Comparison of ENCODE assay signal across 9 mouse cellular contexts in genomic region chr4:156076911-156077382, GRCm38 (mm10). TPM values are rescaled to one million over a fixed set of nuclear protein-coding genes. Genes with fewer than 3 reads are reported as not detected.
DNase-seq lines count a peak whose midpoint lies in the region; ATAC-seq and TF ChIP-seq lines count a peak whose summit lies in the region.
"Had no signal": no experiment of that assay in that cellular context is flagged by ENCODE, and none has a peak within 500 bp of the region (broad histone marks: within the 10 kb centered on the region; RNA-seq: fewer than 3 reads in every experiment).

No protein-coding gene starts in this region.

- H3K9me3 ChIP-seq in hindbrain, embryonic 12.5 days (replicated peaks): no peaks in the 10 kb centered on the region

- H3K4me1 ChIP-seq in hindbrain, embryonic 12.5 days: peaks cover 9% of the 10 kb centered on the region

- intact Hi-C loops in gastrocnemius, postnatal 36 days (cut with DNase I): no loop called here
- intact Hi-C loops in left cerebral cortex, adult 2 months (cut with DNase I): no loop called here

- no peak overlapping the region for H3K27ac ChIP-seq in hindbrain, embryonic 12.5 days
- H3K27ac ChIP-seq in left cerebral cortex, adult 2 months: no peak overlapping the region

- ATAC-seq in CD4-positive, CD25-positive, alpha-beta regulatory T cell, adult 4 months: peak; percentile 63
- ATAC-seq in hindbrain, embryonic 12.5 days (ENCODE audit: low FRiP score): no peak
- peak; percentile 58 for ATAC-seq in megakaryocyte-erythroid progenitor cell, adult 5-6 weeks (replicated peaks; ENCODE audit: low FRiP score, low TSS enrichment, poor library complexity, severe bottlenecking)

- H3K9ac ChIP-seq in hindbrain, embryonic 12.5 days: 0 out of 2 replicates have a peak overlapping the region, but pooled peaks have one; percentile 45

- DNase-seq in 416B (ENCODE audit: low read depth): peak; percentile 67
- no peak for DNase-seq in testis, postnatal 10 days (ENCODE audit: low spot score)
- DNase-seq in gastrocnemius, postnatal 36 days: no peak
- DNase-seq in left cerebral cortex, adult 2 months (ENCODE audit: extremely low spot score in 1 of 2, low spot score in 2 of 2): no peak
- no peak for DNase-seq in adrenal gland, postnatal 36 days

- H3K4me3 ChIP-seq in hindbrain, embryonic 12.5 days: 0 out of 2 replicates have a peak overlapping the region, but pooled peaks have one; percentile 33
- H3K4me3 ChIP-seq in left cerebral cortex, adult 2 months: no peak overlapping the region

- no peaks in the 10 kb centered on the region for H3K36me3 ChIP-seq in hindbrain, embryonic 12.5 days

- WGBS in hindbrain, embryonic 12.5 days: 10% methylated on average over 8 of the region's 8 CpGs

- peak overlapping the region; percentile 61; the same call in 1 of the 2 replicates for H3K4me2 ChIP-seq in hindbrain, embryonic 12.5 days (replicated peaks)

- TF ChIP-seq CTCF in left cerebral cortex, adult 2 months (IDR thresholded peaks at IDR 0.05): no peak

- peaks cover 34% of the 10 kb centered on the region for H3K27me3 ChIP-seq in hindbrain, embryonic 12.5 days

RNA-seq across cellular contexts. Expression of gene Ttll10, which starts 17.7 kb away (rescaled TPM):
- under 1 TPM; 0.35 to 0.81 TPM for polyA plus RNA-seq in CD4-positive, CD25-positive, alpha-beta regulatory T cell, adult 4 months (2017; shearing (Covaris generic))
- 0.14 and 0.32 TPM in 2 replicates for polyA plus RNA-seq in hindbrain, embryonic 12.5 days (2016; fragmentation: Nextera tagmentation; extraction: Ambion mirVana)
- total RNA-seq in megakaryocyte-erythroid progenitor cell, adult 5-6 weeks (2014; fragmentation: Nextera tagmentation): not detected in 2 replicates
- total RNA-seq in megakaryocyte-erythroid progenitor cell, adult 5-6 weeks (2017): not detected in 2 replicates
- total RNA-seq in gastrocnemius, postnatal 36 days (2021): not detected
- total RNA-seq in left cerebral cortex, adult 2 months (2021): under 1 TPM in 1 of 2 experiments, not detected in 1; 0.79 TPM
- total RNA-seq in adrenal gland, postnatal 36 days (2021): under 1 TPM in 1 of 2 experiments, not detected in 1; 0.16 TPM

RNA-seq across cellular contexts. Expression of gene 9430015G10Rik, which starts 32.8 kb away (rescaled TPM):
- polyA plus RNA-seq in CD4-positive, CD25-positive, alpha-beta regulatory T cell, adult 4 months (2017; shearing (Covaris generic)): 10 to 100 TPM; 17.4 to 29.4 TPM
- polyA plus RNA-seq in hindbrain, embryonic 12.5 days (2016; fragmentation: Nextera tagmentation; extraction: Ambion mirVana): 49.6 and 50.8 TPM in 2 replicates
- total RNA-seq in megakaryocyte-erythroid progenitor cell, adult 5-6 weeks (2014; fragmentation: Nextera tagmentation): 42.9 and 43.3 TPM in 2 replicates
- 33.9 and 38.2 TPM in 2 replicates for total RNA-seq in megakaryocyte-erythroid progenitor cell, adult 5-6 weeks (2017)
- 1 to 10 TPM; 3.1 to 4.7 TPM for total RNA-seq in gastrocnemius, postnatal 36 days (2021)
- 10 to 100 TPM; 30.7 to 34.7 TPM for total RNA-seq in left cerebral cortex, adult 2 months (2021)
- total RNA-seq in adrenal gland, postnatal 36 days (2021): 10 to 100 TPM; 10.4 to 11.5 TPM

RNA-seq across cellular contexts. Expression of gene Tnfrsf18, which starts 51.0 kb away (rescaled TPM):
- polyA plus RNA-seq in CD4-positive, CD25-positive, alpha-beta regulatory T cell, adult 4 months (2017; shearing (Covaris generic)): 100 to 1,000 TPM; 745 to 823 TPM
- polyA plus RNA-seq in hindbrain, embryonic 12.5 days (2016; fragmentation: Nextera tagmentation; extraction: Ambion mirVana): 1.8 and 2.6 TPM in 2 replicates
- total RNA-seq in megakaryocyte-erythroid progenitor cell, adult 5-6 weeks (2014; fragmentation: Nextera tagmentation): 3.7 and 7.5 TPM in 2 replicates
- total RNA-seq in megakaryocyte-erythroid progenitor cell, adult 5-6 weeks (2017): 2.6 and 7.0 TPM in 2 replicates
- total RNA-seq in gastrocnemius, postnatal 36 days (2021): under 1 TPM in 1 of 2 experiments, not detected in 1; 0.48 TPM
- total RNA-seq in left cerebral cortex, adult 2 months (2021): not detected
- under 1 TPM in 1 of 2 experiments, not detected in 1; 0.40 TPM for total RNA-seq in adrenal gland, postnatal 36 days (2021)
- polyA plus RNA-seq: testis, adult 2 months had no signal

RNA-seq across cellular contexts. Expression of gene Rnf223, which starts 53.4 kb away (rescaled TPM):
- polyA plus RNA-seq in CD4-positive, CD25-positive, alpha-beta regulatory T cell, adult 4 months (2017; shearing (Covaris generic)): not detected
- polyA plus RNA-seq in hindbrain, embryonic 12.5 days (2016; fragmentation: Nextera tagmentation; extraction: Ambion mirVana): 0.56 and 0.76 TPM in 2 replicates
- total RNA-seq in megakaryocyte-erythroid progenitor cell, adult 5-6 weeks (2014; fragmentation: Nextera tagmentation): 1.1 TPM in 1 of 2 replicates, not detected in the other
- total RNA-seq in megakaryocyte-erythroid progenitor cell, adult 5-6 weeks (2017): not detected in 2 replicates
- total RNA-seq in gastrocnemius, postnatal 36 days (2021): not detected
- 1 to 10 TPM in 1 of 2 experiments, under 1 TPM in 1; 0.95 to 1.3 TPM for total RNA-seq in left cerebral cortex, adult 2 months (2021)
- under 1 TPM in 1 of 2 experiments, not detected in 1; 0.10 TPM for total RNA-seq in adrenal gland, postnatal 36 days (2021)
